In genomic region chr4:74553888-74554287, GRCm38 (mm10) we compare ENCODE assay signal across 21 mouse cellular contexts.
DNase-seq lines count a peak whose midpoint lies in the region; ATAC-seq and TF ChIP-seq lines count a peak whose summit lies in the region.
"Had no signal": no experiment of that assay in that cellular context is flagged by ENCODE, and none has a peak within 500 bp of the region (broad histone marks: within the 10 kb centered on the region; RNA-seq: fewer than 3 reads in every experiment).

No protein-coding gene starts in this region.

- no peak overlapping the region for H3K4me3 ChIP-seq in liver, postnatal 0 days (ENCODE audit: low read depth, low read length)
- H3K4me3 ChIP-seq in liver, embryonic 11.5 days (ENCODE audit: low read depth, low read length), result no peak overlapping the region
- H3K4me3 ChIP-seq: embryonic facial prominence, embryonic 12.5 days; gastrocnemius, adult 2 months; hindbrain, embryonic 10.5 days; liver, embryonic 15.5 days; neural tube, embryonic 15.5 days had no signal

- no peak overlapping the region for H3K9ac ChIP-seq in liver, postnatal 0 days (replicated peaks)
- H3K9ac ChIP-seq in liver, embryonic 11.5 days (ENCODE audit: low read depth, low read length), result no peak overlapping the region
- H3K9ac ChIP-seq: embryonic facial prominence, embryonic 12.5 days; liver, embryonic 15.5 days; neural tube, embryonic 15.5 days had no signal

- H3K27me3 ChIP-seq in liver, postnatal 0 days (ENCODE audit: insufficient read depth, low read length), result no peaks in the 10 kb centered on the region
- no peaks in the 10 kb centered on the region for H3K27me3 ChIP-seq in liver, embryonic 11.5 days (replicated peaks; ENCODE audit: control insufficient read depth, insufficient read depth, low read length)
- H3K27me3 ChIP-seq: embryonic facial prominence, embryonic 12.5 days; liver, embryonic 15.5 days; neural tube, embryonic 15.5 days had no signal

- TF ChIP-seq CTCF in liver, postnatal 0 days (IDR thresholded peaks at IDR 0.05; ENCODE audit: low read depth), result no peak

- no peaks in the 10 kb centered on the region for H3K36me3 ChIP-seq in liver, postnatal 0 days (replicated peaks; ENCODE audit: insufficient read depth, low read length)
- H3K36me3 ChIP-seq in liver, embryonic 11.5 days (ENCODE audit: control insufficient read depth, insufficient read depth, low read length), result no peaks in the 10 kb centered on the region
- H3K36me3 ChIP-seq: embryonic facial prominence, embryonic 12.5 days; hindbrain, embryonic 10.5 days; liver, embryonic 15.5 days; neural tube, embryonic 15.5 days had no signal

- TF ChIP-seq EP300 in liver, postnatal 0 days (IDR thresholded peaks at IDR 0.05; ENCODE audit: low read depth), result no peak

- H3K4me1 ChIP-seq in liver, postnatal 0 days (ENCODE audit: insufficient read depth), result no peaks in the 10 kb centered on the region
- no peaks in the 10 kb centered on the region for H3K4me1 ChIP-seq in liver, embryonic 11.5 days (replicated peaks; ENCODE audit: control insufficient read depth, insufficient read depth, low read length)
- H3K4me1 ChIP-seq: embryonic facial prominence, embryonic 12.5 days; hindbrain, embryonic 10.5 days; liver, embryonic 15.5 days; neural tube, embryonic 15.5 days had no signal

- 63% methylated on average over 1 of the region's 1 CpGs for WGBS in liver, postnatal 0 days (ENCODE audit: insufficient replicate concordance)
- WGBS in liver, embryonic 11.5 days, result 72% methylated on average over 1 of the region's 1 CpGs

- H3K4me2 ChIP-seq in liver, postnatal 0 days (ENCODE audit: low read depth, low read length), result no peak overlapping the region
- no peak overlapping the region for H3K4me2 ChIP-seq in liver, embryonic 11.5 days
- H3K4me2 ChIP-seq: embryonic facial prominence, embryonic 12.5 days; heart, embryonic 11.5 days; liver, embryonic 15.5 days; midbrain, embryonic 11.5 days; neural tube, embryonic 15.5 days had no signal

- no peaks in the 10 kb centered on the region for H3K9me3 ChIP-seq in liver, postnatal 0 days (ENCODE audit: low read length)
- no peaks in the 10 kb centered on the region for H3K9me3 ChIP-seq in liver, embryonic 11.5 days (ENCODE audit: control insufficient read depth, low read length)
- H3K9me3 ChIP-seq: embryonic facial prominence, embryonic 12.5 days; hindbrain, embryonic 10.5 days; liver, embryonic 15.5 days; neural tube, embryonic 15.5 days had no signal

- ATAC-seq in liver, postnatal 0 days, result peak; percentile 91
- no peak for ATAC-seq in liver, embryonic 11.5 days (replicated peaks; ENCODE audit: low FRiP score)
- ATAC-seq in inflammation-experienced regulatory T-cells, adult 6 months, result no peak

- DNase-seq in adrenal gland, adult (ENCODE audit: inconsistent age in 2 of 2, low spot score in 1 of 2), result peak; percentile 32 to 70
- no peak for DNase-seq in adrenal gland, postnatal 4 days (ENCODE audit: low spot score in 2 of 2)
- no peak for DNase-seq in liver, postnatal 0 days
- no peak for DNase-seq in liver, embryonic 11.5 days (ENCODE audit: low spot score)
- DNase-seq in brain, embryonic 18.5 days (ENCODE audit: low read depth, low spot score), result peak; percentile 14
- peak; percentile 34 for DNase-seq in retina, postnatal 1 day
- DNase-seq in left cerebral cortex, adult 9 months (ENCODE audit: low spot score in 2 of 2), result no peak
- DNase-seq: cerebellum, adult 2 months; cerebellum, postnatal 25 days; gastrocnemius, adult 2 months; kidney, adult 18-20 months; layer of hippocampus, adult 9-11 months; lung, postnatal 10 days had no signal

- H3K27ac ChIP-seq in liver, postnatal 0 days (ENCODE audit: low read depth), result no peak overlapping the region
- H3K27ac ChIP-seq in liver, embryonic 11.5 days (ENCODE audit: low read depth, low read length), result no peak overlapping the region
- H3K27ac ChIP-seq: embryonic facial prominence, embryonic 12.5 days; gastrocnemius, adult 2 months; hindbrain, embryonic 10.5 days; liver, embryonic 15.5 days; neural tube, embryonic 15.5 days; stomach, postnatal 0 days had no signal

Comparison
In these comparisons a context has a peak if more than half of its experiments do, and no peak if none do; other contexts are left out.
1. DNase-seq: peak in adrenal gland, adult (2 of 2), brain, embryonic 18.5 days (single experiment) and retina, postnatal 1 day (single experiment); none in adrenal gland, postnatal 4 days (0 of 2), liver, postnatal 0 days (single experiment), liver, embryonic 11.5 days (single experiment) and left cerebral cortex, adult 9 months (0 of 2).